Mouse (Mus musculus) erythroblast, embryonic 14.5 days (primary cell): ENCODE results near the gene Ppm1h.

Source experiments
- GATA1 ChIP-seq: IDR thresholded peaks from 2 replicates; pipeline ENCODE4 v1.6.1; 2012; ENCODE audit warnings: low read length, inconsistent platforms, mixed read lengths
- TAL1 ChIP-seq: IDR thresholded peaks from 3 replicates; pipeline ENCODE4 v1.6.1; 2012; ENCODE audit warnings: low read length, inconsistent platforms, mixed read lengths

GRCm38 (mm10) chr10:122693158-122693777 lies 14.7 kb downstream of the Ppm1h start:
- TF ChIP-seq GATA1 (no peak), TAL1 (no peak)
